Comparison of ENCODE assay signal across 18 mouse cellular contexts in the genomic region with DNA sequence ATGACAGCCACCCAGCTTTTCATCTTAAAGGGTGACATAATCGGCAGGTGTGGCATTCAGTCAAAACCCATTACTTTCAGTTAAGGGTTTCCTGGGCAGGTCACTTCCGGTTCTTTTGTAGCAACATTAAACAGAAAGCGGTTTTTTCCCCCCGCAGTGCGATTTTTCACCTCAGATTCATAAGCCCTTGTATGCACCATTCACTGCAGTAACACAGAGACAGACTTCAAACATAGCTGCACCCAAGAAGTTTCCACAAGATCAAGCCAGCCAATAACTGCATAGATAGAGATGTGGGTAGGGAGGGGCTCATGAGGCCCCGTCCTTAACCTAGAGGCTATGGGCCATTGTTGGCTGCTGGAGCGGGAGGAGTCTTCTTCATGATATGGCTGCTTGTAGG.
DNase-seq lines count a peak whose midpoint lies in the region; ATAC-seq and TF ChIP-seq lines count a peak whose summit lies in the region.
"Had no signal": no experiment of that assay in that cellular context is flagged by ENCODE, and none has a peak within 500 bp of the region (broad histone marks: within the 10 kb centered on the region; RNA-seq: fewer than 3 reads in every experiment).

No protein-coding gene starts in this region.

- 14% methylated on average over 7 of the region's 7 CpGs for WGBS in spleen, adult 2 months
- WGBS in liver, embryonic 12.5 days (ENCODE audit: insufficient replicate concordance) = 70% methylated on average over 7 of the region's 7 CpGs
- 85% methylated on average over 7 of the region's 7 CpGs for WGBS in kidney, embryonic 15.5 days

- H3K27ac ChIP-seq in spleen, adult 2 months (ENCODE audit: insufficient read depth, low read length) = peak overlapping the region; percentile 48
- H3K27ac ChIP-seq in liver, embryonic 12.5 days = no peak overlapping the region
- no peak overlapping the region for H3K27ac ChIP-seq in kidney, embryonic 15.5 days
- H3K27ac ChIP-seq: heart, adult 2 months; hindbrain, postnatal 0 days; limb, embryonic 13.5 days; midbrain, embryonic 12.5 days; stomach, embryonic 15.5 days had no signal

- TF ChIP-seq CTCF in spleen, adult 2 months (IDR thresholded peaks at IDR 0.05; ENCODE audit: extremely low read depth, insufficient read depth, insufficient read length, insufficient replicate concordance) = no peak

- H3K4me3 ChIP-seq in spleen, adult 2 months (ENCODE audit: extremely low read depth, insufficient read depth, insufficient read length) = no peak overlapping the region
- no peak overlapping the region for H3K4me3 ChIP-seq in liver, embryonic 12.5 days
- no peak overlapping the region for H3K4me3 ChIP-seq in kidney, embryonic 15.5 days (replicated peaks)
- H3K4me3 ChIP-seq: heart, adult 2 months; limb, embryonic 13.5 days; midbrain, embryonic 12.5 days; stomach, embryonic 15.5 days had no signal

- peaks cover 5% of the 10 kb centered on the region; the same call in 1 of the 2 replicates for H3K4me1 ChIP-seq in spleen, adult 2 months (ENCODE audit: control insufficient read depth, insufficient read depth, insufficient read length)
- no peaks in the 10 kb centered on the region for H3K4me1 ChIP-seq in liver, embryonic 12.5 days
- 0 out of 2 replicates have a peak, but pooled peaks cover 6% of the 10 kb centered on the region for H3K4me1 ChIP-seq in kidney, embryonic 15.5 days
- H3K4me1 ChIP-seq: limb, embryonic 13.5 days; midbrain, embryonic 12.5 days; stomach, embryonic 15.5 days had no signal

- H3K9ac ChIP-seq in liver, embryonic 12.5 days = no peak overlapping the region
- no peak overlapping the region for H3K9ac ChIP-seq in kidney, embryonic 15.5 days
- H3K9ac ChIP-seq: limb, embryonic 13.5 days; lung, embryonic 14.5 days; midbrain, embryonic 12.5 days; stomach, embryonic 15.5 days had no signal

- H3K36me3 ChIP-seq in spleen, adult 2 months (ENCODE audit: control insufficient read depth, insufficient read depth, low read length) = no peaks in the 10 kb centered on the region
- no peaks in the 10 kb centered on the region for H3K36me3 ChIP-seq in liver, embryonic 12.5 days
- H3K36me3 ChIP-seq in kidney, embryonic 15.5 days = no peaks in the 10 kb centered on the region
- H3K36me3 ChIP-seq: limb, embryonic 13.5 days; midbrain, embryonic 12.5 days; stomach, embryonic 15.5 days had no signal

- DNase-seq in spleen, adult 2 months (ENCODE audit: low read depth in 1 of 2, low spot score in 2 of 2) = peak; percentile 9 to 77
- no peak for DNase-seq in spleen, adult 12 weeks (ENCODE audit: low spot score)
- DNase-seq in liver = no peak
- DNase-seq in frontal cortex, postnatal 14 days (ENCODE audit: low spot score in 2 of 2) = no peak
- DNase-seq: cerebellum, adult 9-11 months; heart, adult 2 months; heart, postnatal 10 days; kidney, adult 9 months; lung, embryonic 14.5 days; right cerebral cortex, postnatal 25 days had no signal

- no peak overlapping the region for H3K4me2 ChIP-seq in liver, embryonic 12.5 days
- H3K4me2 ChIP-seq in kidney, embryonic 15.5 days = no peak overlapping the region
- H3K4me2 ChIP-seq: limb, embryonic 13.5 days; lung, embryonic 14.5 days; midbrain, embryonic 12.5 days; stomach, embryonic 15.5 days had no signal

- TF ChIP-seq POLR2A in spleen, adult 2 months (IDR thresholded peaks at IDR 0.05; ENCODE audit: low read depth, low read length) = no peak

- peak; percentile 39 for ATAC-seq in common myeloid progenitor, adult 5-6 weeks (replicated peaks; ENCODE audit: low read depth, poor library complexity, severe bottlenecking)
- peak; percentile 61 for ATAC-seq in neutrophil, adult 5-6 weeks (ENCODE audit: extremely low read depth, insufficient number of reproducible peaks, low FRiP score, poor library complexity, severe bottlenecking)
- ATAC-seq in liver, embryonic 12.5 days = no peak
- no peak for ATAC-seq in kidney, embryonic 15.5 days (replicated peaks; ENCODE audit: low FRiP score)
- ATAC-seq: hindbrain, postnatal 0 days had no signal

- H3K9me3 ChIP-seq in liver, embryonic 12.5 days (replicated peaks) = no peaks in the 10 kb centered on the region
- H3K9me3 ChIP-seq in kidney, embryonic 15.5 days (replicated peaks) = no peaks in the 10 kb centered on the region
- H3K9me3 ChIP-seq: limb, embryonic 13.5 days; midbrain, embryonic 12.5 days; stomach, embryonic 15.5 days had no signal

- H3K27me3 ChIP-seq in spleen, adult 2 months (ENCODE audit: control insufficient read depth, insufficient read depth, low read length) = no peaks in the 10 kb centered on the region
- H3K27me3 ChIP-seq in liver, embryonic 12.5 days (replicated peaks) = no peaks in the 10 kb centered on the region
- H3K27me3 ChIP-seq in kidney, embryonic 15.5 days = no peaks in the 10 kb centered on the region
- H3K27me3 ChIP-seq: limb, embryonic 13.5 days; midbrain, embryonic 12.5 days; stomach, embryonic 15.5 days had no signal

Comparison
In these comparisons a context has a peak if more than half of its experiments do, and no peak if none do; other contexts are left out.
1. DNase-seq: peak in spleen, adult 2 months (2 of 2); none in spleen, adult 12 weeks (single experiment), liver (single experiment) and frontal cortex, postnatal 14 days (0 of 2).
2. ATAC-seq: peak in common myeloid progenitor, adult 5-6 weeks (single experiment) and neutrophil, adult 5-6 weeks (single experiment); none in liver, embryonic 12.5 days (single experiment) and kidney, embryonic 15.5 days (single experiment).